Mouse (Mus musculus): ENCODE measurements around the gene Dyrk3. TPM values are rescaled to one million over a fixed set of nuclear protein-coding genes. Genes with fewer than 3 reads are reported as not detected.

Gene Dyrk3
- polyA plus RNA-seq, 1 experiment from 2014 or later = 7.1 TPM

- no peak overlapping the region for H3K9ac ChIP-seq
- H3K4me3 ChIP-seq (replicated peaks) = no peak overlapping the region
- H3K36me3 ChIP-seq = no peaks in the 10 kb centered on the region
- peaks cover 62% of the 10 kb centered on the region for H3K4me1 ChIP-seq
- ATAC-seq (ENCODE audit: insufficient number of reproducible peaks, low FRiP score, low TSS enrichment, low read depth) = no peak
- no peaks in the 10 kb centered on the region for H3K9me3 ChIP-seq (replicated peaks)
- no peak overlapping the region for H3K4me2 ChIP-seq (replicated peaks)
- H3K27me3 ChIP-seq = no peaks in the 10 kb centered on the region
- no peak overlapping the region for H3K27ac ChIP-seq (replicated peaks)
- 62% methylated on average over 4 of the region's 4 CpGs for WGBS
Observed at GRCm38 (mm10) chr1:131079762-131080161, 58.4 kb downstream of the Dyrk3 start.

GRCm38 (mm10) chr1:131078761-131079330 is 59.3 kb downstream of the Dyrk3 start:
- Histone ChIP-seq H3K4me1 (peaks cover 62% of the 10 kb centered on the region), H3K4me2 (replicated peaks) (no peak overlapping the region), H3K9ac (no peak overlapping the region), H3K27ac (replicated peaks) (peak overlapping the region; percentile 52), H3K27me3 (no peaks in the 10 kb centered on the region), H3K9me3 (replicated peaks) (no peaks in the 10 kb centered on the region), H3K36me3 (no peaks in the 10 kb centered on the region), H3K4me3 (replicated peaks) (no peak overlapping the region)
- 39% methylated on average over 3 of the region's 3 CpGs for WGBS
- peak; percentile 84 for ATAC-seq (ENCODE audit: insufficient number of reproducible peaks, low FRiP score, low TSS enrichment, low read depth)

Other genes with a start within 250 kb of the Dyrk3 start
- gene Il20, start 226.9 kb downstream of the Dyrk3 start, polyA plus RNA-seq (2015; fragmentation: Nextera tagmentation; extraction: Ambion mirVana) = not detected in 2 replicates
- not detected in 2 replicates for gene Il19, start 198.2 kb downstream of the Dyrk3 start, polyA plus RNA-seq (2015; fragmentation: Nextera tagmentation; extraction: Ambion mirVana)
- not detected in 2 replicates for gene Il10, start 118.5 kb downstream of the Dyrk3 start, polyA plus RNA-seq (2015; fragmentation: Nextera tagmentation; extraction: Ambion mirVana)
- gene Mapkapk2, start 40.5 kb downstream of the Dyrk3 start, polyA plus RNA-seq (2015; fragmentation: Nextera tagmentation; extraction: Ambion mirVana) = 42.8 and 44.4 TPM in 2 replicates
- 59.2 and 66.0 TPM in 2 replicates for gene Eif2d, start 14.8 kb upstream of the Dyrk3 start, polyA plus RNA-seq (2015; fragmentation: Nextera tagmentation; extraction: Ambion mirVana)
- 4.6 and 4.8 TPM in 2 replicates for gene Rassf5, start 106.9 kb upstream of the Dyrk3 start, polyA plus RNA-seq (2015; fragmentation: Nextera tagmentation; extraction: Ambion mirVana)
- gene Ikbke, start 141.3 kb upstream of the Dyrk3 start, polyA plus RNA-seq (2015; fragmentation: Nextera tagmentation; extraction: Ambion mirVana) = 5.1 and 7.7 TPM in 2 replicates